ENCODE assay signal across 8 mouse cellular contexts in the genomic region with DNA sequence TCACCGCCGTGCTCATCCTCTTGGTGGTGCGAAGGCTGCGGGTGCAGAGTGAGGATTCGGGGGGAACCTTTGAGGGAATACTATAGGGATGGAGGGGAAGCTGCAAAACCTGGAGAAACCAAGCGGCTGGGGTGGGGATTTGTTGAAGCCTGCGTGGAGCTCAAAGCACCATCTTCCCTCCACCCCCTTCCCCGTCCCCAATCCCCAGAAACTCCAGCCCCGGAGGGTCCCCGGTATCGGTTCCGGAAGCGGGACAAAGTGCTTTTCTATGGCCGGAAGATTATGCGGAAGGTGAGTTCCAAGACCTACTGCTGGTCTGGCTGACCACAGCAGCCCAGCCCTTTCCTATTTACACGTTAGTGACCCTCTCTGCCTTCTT. TPM values are rescaled to one million over a fixed set of nuclear protein-coding genes. Genes with fewer than 3 reads are reported as not detected.
DNase-seq lines count a peak whose midpoint lies in the region; ATAC-seq and TF ChIP-seq lines count a peak whose summit lies in the region.

No protein-coding gene starts in this region.

- H3K4me2 ChIP-seq in liver, embryonic 12.5 days = peak overlapping the region; percentile 91
- peak overlapping the region; percentile 94 for H3K4me2 ChIP-seq in neural tube, embryonic 12.5 days (replicated peaks)

- peak; percentile 6; the same call in 1 of the 2 replicates for ATAC-seq in common myeloid progenitor, adult 5-6 weeks (replicated peaks; ENCODE audit: low read depth, poor library complexity, severe bottlenecking)
- no peak for ATAC-seq in liver, embryonic 12.5 days
- ATAC-seq in neural tube, embryonic 12.5 days (ENCODE audit: low FRiP score, low read depth) = no peak

- peaks cover 53% of the 10 kb centered on the region for H3K4me1 ChIP-seq in liver, embryonic 12.5 days
- peaks cover 3% of the 10 kb centered on the region for H3K4me1 ChIP-seq in neural tube, embryonic 12.5 days

- intact Hi-C loops in gastrocnemius, adult 2 months (cut with DNase I) = loop anchor here (5.0 kb wide), 1 partner anchor 105 kb away; a partner anchor contains a TSS

- peaks cover 31% of the 10 kb centered on the region for H3K36me3 ChIP-seq in liver, embryonic 12.5 days
- H3K36me3 ChIP-seq in neural tube, embryonic 12.5 days = peaks cover 32% of the 10 kb centered on the region

- peak overlapping the region; percentile 87 for H3K27ac ChIP-seq in gastrocnemius, adult 2 months
- H3K27ac ChIP-seq in liver, embryonic 12.5 days = peak overlapping the region; percentile 80
- no peak overlapping the region for H3K27ac ChIP-seq in neural tube, embryonic 12.5 days

- WGBS in liver, embryonic 12.5 days (ENCODE audit: insufficient replicate concordance) = 5% methylated on average over 16 of the region's 16 CpGs
- WGBS in neural tube, embryonic 12.5 days = 10% methylated on average over 16 of the region's 16 CpGs

- H3K9ac ChIP-seq in liver, embryonic 12.5 days = peak overlapping the region; percentile 71
- H3K9ac ChIP-seq in neural tube, embryonic 12.5 days = 0 out of 2 replicates have a peak overlapping the region, but pooled peaks have one; percentile 14

- no peak for DNase-seq in gastrocnemius, adult 2 months
- DNase-seq in gastrocnemius, postnatal 10 days = no peak
- DNase-seq in heart, postnatal 4 days = peak; percentile 41
- no peak for DNase-seq in retina, postnatal 1 day
- DNase-seq in cerebellum, postnatal 36 days = no peak

- H3K4me3 ChIP-seq in gastrocnemius, adult 2 months = peak overlapping the region; percentile 83
- peak overlapping the region; percentile 73 for H3K4me3 ChIP-seq in liver, embryonic 12.5 days
- peak overlapping the region; percentile 56 for H3K4me3 ChIP-seq in neural tube, embryonic 12.5 days

- H3K27me3 ChIP-seq in liver, embryonic 12.5 days (replicated peaks) = no peaks in the 10 kb centered on the region
- H3K27me3 ChIP-seq in neural tube, embryonic 12.5 days (replicated peaks) = no peaks in the 10 kb centered on the region

- H3K9me3 ChIP-seq in liver, embryonic 12.5 days (replicated peaks) = no peaks in the 10 kb centered on the region
- no peaks in the 10 kb centered on the region for H3K9me3 ChIP-seq in neural tube, embryonic 12.5 days

- TF ChIP-seq CTCF in gastrocnemius, adult 2 months (IDR thresholded peaks at IDR 0.05) = no peak

RNA-seq across cellular contexts. Expression of a gene that starts 1.9 kb away (rescaled TPM):
- 1 to 10 TPM; 8.7 to 9.3 TPM for total RNA-seq in gastrocnemius, adult 2 months (2021)
- 10 to 100 TPM; 13.6 to 15.4 TPM for total RNA-seq in gastrocnemius, postnatal 10 days (2021)
- total RNA-seq in common myeloid progenitor, adult 5-6 weeks (2017) = 16.1 and 21.8 TPM in 2 replicates
- 10 to 100 TPM; 15.1 to 15.9 TPM for total RNA-seq in heart, postnatal 4 days (2021)
- polyA plus RNA-seq in liver, embryonic 12.5 days (2016; fragmentation: Nextera tagmentation; extraction: Ambion mirVana) = 14.7 and 17.1 TPM in 2 replicates
- 31.2 and 33.9 TPM in 2 replicates for polyA plus RNA-seq in neural tube, embryonic 12.5 days (2016; fragmentation: Nextera tagmentation; extraction: Ambion mirVana)

RNA-seq across cellular contexts. Expression of a gene that starts 16.8 kb away (rescaled TPM):
- 10 to 100 TPM; 23.5 to 24.9 TPM for total RNA-seq in gastrocnemius, adult 2 months (2021)
- total RNA-seq in gastrocnemius, postnatal 10 days (2021) = 10 to 100 TPM; 19.0 to 23.9 TPM
- 26.1 and 28.9 TPM in 2 replicates for total RNA-seq in common myeloid progenitor, adult 5-6 weeks (2017)
- 10 to 100 TPM; 26.4 to 29.0 TPM for total RNA-seq in heart, postnatal 4 days (2021)
- polyA plus RNA-seq in liver, embryonic 12.5 days (2016; fragmentation: Nextera tagmentation; extraction: Ambion mirVana) = 25.7 and 26.9 TPM in 2 replicates
- polyA plus RNA-seq in neural tube, embryonic 12.5 days (2016; fragmentation: Nextera tagmentation; extraction: Ambion mirVana) = 74.4 and 78.9 TPM in 2 replicates

RNA-seq across cellular contexts. Expression of a gene that starts 24.2 kb away (rescaled TPM):
- 10 to 100 TPM; 30.8 to 39.3 TPM for total RNA-seq in gastrocnemius, adult 2 months (2021)
- total RNA-seq in gastrocnemius, postnatal 10 days (2021) = 10 to 100 TPM; 16.0 to 18.7 TPM
- total RNA-seq in common myeloid progenitor, adult 5-6 weeks (2017) = 6.2 and 8.3 TPM in 2 replicates
- total RNA-seq in heart, postnatal 4 days (2021) = 10 to 100 TPM; 24.6 to 26.1 TPM
- 7.9 and 8.1 TPM in 2 replicates for polyA plus RNA-seq in liver, embryonic 12.5 days (2016; fragmentation: Nextera tagmentation; extraction: Ambion mirVana)
- polyA plus RNA-seq in neural tube, embryonic 12.5 days (2016; fragmentation: Nextera tagmentation; extraction: Ambion mirVana) = 81.8 and 87.0 TPM in 2 replicates

RNA-seq across cellular contexts. Expression of a gene that starts 46.4 kb away (rescaled TPM):
- total RNA-seq in gastrocnemius, adult 2 months (2021) = not detected
- total RNA-seq in gastrocnemius, postnatal 10 days (2021) = under 1 TPM in 1 of 2 experiments, not detected in 1; 0.14 TPM
- total RNA-seq in common myeloid progenitor, adult 5-6 weeks (2017) = not detected in 2 replicates
- under 1 TPM in 1 of 2 experiments, not detected in 1; 0.32 TPM for total RNA-seq in heart, postnatal 4 days (2021)
- 0.08 TPM in 1 of 2 replicates, not detected in the other for polyA plus RNA-seq in liver, embryonic 12.5 days (2016; fragmentation: Nextera tagmentation; extraction: Ambion mirVana)
- 0.22 TPM in 1 of 2 replicates, not detected in the other for polyA plus RNA-seq in neural tube, embryonic 12.5 days (2016; fragmentation: Nextera tagmentation; extraction: Ambion mirVana)

RNA-seq across cellular contexts. Expression of a gene that starts 49.6 kb away (rescaled TPM):
- 1 to 10 TPM; 2.3 to 2.6 TPM for total RNA-seq in gastrocnemius, adult 2 months (2021)
- total RNA-seq in gastrocnemius, postnatal 10 days (2021) = 1 to 10 TPM; 3.0 to 3.6 TPM
- total RNA-seq in common myeloid progenitor, adult 5-6 weeks (2017) = 1.3 and 1.4 TPM in 2 replicates
- total RNA-seq in heart, postnatal 4 days (2021) = 1 to 10 TPM; 4.1 to 4.5 TPM
- 3.4 and 3.6 TPM in 2 replicates for polyA plus RNA-seq in liver, embryonic 12.5 days (2016; fragmentation: Nextera tagmentation; extraction: Ambion mirVana)
- 3.4 and 4.2 TPM in 2 replicates for polyA plus RNA-seq in neural tube, embryonic 12.5 days (2016; fragmentation: Nextera tagmentation; extraction: Ambion mirVana)
